Mouse (Mus musculus) neural tube, embryonic 11.5 days (tissue): ENCODE measurements around the gene Foxp1. TPM values are rescaled to one million over a fixed set of nuclear protein-coding genes. Genes with fewer than 3 reads are reported as not detected.

ENCODE experiments used
- ATAC-seq: fragments of 200-750 bp; cut with Nextera tagmentation; 2 replicates; pipeline ENCODE4 v1.8.0; 2017; ENCODE audit warnings: moderate number of reproducible peaks, mild to moderate bottlenecking, moderate TSS enrichment, moderate library complexity; ENCODE audit not compliant: insufficient read depth, low FRiP score, low TSS enrichment
- DNase-seq: peaks from one replicate; pipeline ENCODE4 v3.0.0-alpha.2; 2015; ENCODE audit warnings: low spot score
- H3K27ac ChIP-seq: fragments of 300-500 bp; sonication (generic); 2 replicates; pipeline ENCODE4 v1.5.1; 2014; ENCODE audit warnings: low read depth, mild to moderate bottlenecking, low read length
- H3K27me3 ChIP-seq: fragments of 300-500 bp; sonication (generic); 2 replicates; pipeline ENCODE4 v1.6.1; 2014; ENCODE audit warnings: mild to moderate bottlenecking, low read length, mixed read lengths; ENCODE audit not compliant: control insufficient read depth, insufficient read depth
- H3K36me3 ChIP-seq: fragments of 300-500 bp; sonication (generic); 2 replicates; pipeline ENCODE4 v1.6.1; 2014; ENCODE audit warnings: mild to moderate bottlenecking, low read length, moderate library complexity, mixed read lengths; ENCODE audit not compliant: control insufficient read depth, insufficient read depth
- H3K4me1 ChIP-seq: fragments of 300-500 bp; sonication (generic); 2 replicates; pipeline ENCODE4 v1.6.1; 2014; ENCODE audit warnings: low read length, mixed read lengths; ENCODE audit not compliant: control insufficient read depth, insufficient read depth
- H3K4me2 ChIP-seq: fragments of 300-500 bp; sonication (generic); 2 replicates; pipeline ENCODE4 v1.6.1; 2014; ENCODE audit warnings: low read depth, mild to moderate bottlenecking, moderate library complexity
- H3K4me3 ChIP-seq: fragments of 300-500 bp; sonication (generic); 2 replicates; pipeline ENCODE4 v1.5.1; 2014; ENCODE audit warnings: low read depth, low read length
- H3K9ac ChIP-seq: fragments of 300-500 bp; sonication (generic); 2 replicates; pipeline ENCODE4 v1.6.1; 2014; ENCODE audit warnings: mild to moderate bottlenecking, low read length
- H3K9me3 ChIP-seq: fragments of 300-500 bp; sonication (generic); 2 replicates; pipeline ENCODE4 v1.6.1; 2016; ENCODE audit warnings: low read length; ENCODE audit not compliant: control insufficient read depth
- WGBS: fragments of 180-500 bp; shearing (Covaris S2); extraction: QIAGEN DNeasy Blood & Tissue Kit; methylation state at CpG from one replicate; pipeline ENCODE4 v1.1.7; 2014; 5-methylcytosine and 5-hydroxymethylcytosine counted together
- polyA plus RNA-seq: library from polyadenylated mRNA; unstranded; fragments of >200 nt; fragmentation: Nextera tagmentation; extraction: Ambion mirVana; gene quantifications from 2 replicates; pipeline ENCODE4 v1.2.1, GENCODE M21; 2014

Gene Foxp1
- polyA plus RNA-seq, 1 experiment from 2014 or later, result 116 TPM

DNA sequence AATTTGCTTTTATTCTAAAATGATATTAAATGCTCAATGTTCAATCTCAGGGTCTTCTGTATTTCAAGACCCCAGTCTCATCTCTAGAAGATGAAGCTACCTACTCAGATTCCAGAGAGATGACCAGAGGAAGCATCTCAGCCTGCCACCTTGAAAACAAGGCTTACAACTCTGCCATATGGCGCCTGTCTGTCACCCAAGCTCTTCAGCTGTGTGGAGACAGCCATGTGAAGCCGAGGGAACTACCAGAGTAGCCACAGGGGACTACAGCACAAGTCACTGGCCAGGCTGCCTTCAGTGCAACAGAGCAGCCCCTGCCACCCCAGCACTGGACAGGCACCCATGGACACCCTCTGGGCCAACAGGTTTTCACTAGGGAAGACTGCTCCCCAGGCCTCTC lies 145.4 kb downstream of the Foxp1 start:
- ATAC-seq (no peak), DNase-seq (no peak)
- Histone ChIP-seq H3K9ac (no peak overlapping the region), H3K27me3 (no peaks in the 10 kb centered on the region), H3K27ac (no peak overlapping the region), H3K36me3 (no peaks in the 10 kb centered on the region), H3K4me3 (no peak overlapping the region), H3K4me1 (peaks cover 3% of the 10 kb centered on the region; the same call in 1 of the 2 replicates), H3K9me3 (no peaks in the 10 kb centered on the region), H3K4me2 (no peak overlapping the region)
- WGBS, result 52% methylated on average over 2 of the region's 2 CpGs

DNA sequence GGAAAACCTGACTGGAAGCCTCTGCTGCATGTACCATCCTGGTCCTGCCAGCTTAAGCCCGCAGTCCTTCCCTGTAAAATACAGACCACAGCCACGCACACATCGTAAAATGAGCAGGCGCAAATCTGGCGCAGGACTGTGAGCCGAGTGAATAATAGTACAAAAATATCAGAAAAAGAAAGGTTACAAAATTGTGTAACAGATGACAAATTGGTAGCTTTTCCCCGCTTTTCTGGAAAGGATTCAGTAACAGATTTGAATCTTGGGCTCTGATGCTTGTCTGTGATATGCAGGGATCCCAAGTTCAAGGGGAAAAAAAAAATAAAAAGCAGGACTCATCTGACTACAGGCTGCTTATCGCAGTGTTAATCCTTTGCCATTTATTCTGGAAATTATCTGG lies 145.8 kb downstream of the Foxp1 start:
- no peaks in the 10 kb centered on the region for H3K9me3 ChIP-seq
- no peak for ATAC-seq
- H3K36me3 ChIP-seq, result no peaks in the 10 kb centered on the region
- no peaks in the 10 kb centered on the region for H3K27me3 ChIP-seq
- no peak overlapping the region for H3K4me2 ChIP-seq
- H3K9ac ChIP-seq, result no peak overlapping the region
- 80% methylated on average over 8 of the region's 8 CpGs for WGBS
- peaks cover 3% of the 10 kb centered on the region; the same call in 1 of the 2 replicates for H3K4me1 ChIP-seq
- DNase-seq, result no peak
- H3K27ac ChIP-seq, result no peak overlapping the region
- no peak overlapping the region for H3K4me3 ChIP-seq

DNA sequence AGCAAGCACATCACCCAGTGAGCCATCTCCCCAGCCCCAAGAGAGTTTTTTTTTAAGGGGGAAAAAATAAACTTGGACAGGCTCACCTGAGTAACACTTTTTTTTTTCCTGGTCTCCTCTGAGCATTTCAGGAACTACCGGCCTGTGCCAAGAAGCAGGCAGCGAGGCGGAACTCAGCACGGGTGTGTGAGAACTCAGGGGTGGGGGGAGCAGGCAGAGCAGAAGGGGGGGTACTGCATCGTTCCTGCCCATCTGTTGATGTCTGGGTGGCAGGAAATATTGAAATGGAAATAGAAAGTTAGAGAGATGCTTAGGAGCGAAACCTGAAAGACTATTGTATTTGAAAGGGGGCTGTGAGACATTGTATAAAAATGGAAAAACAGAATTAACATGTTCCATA lies 146.7 kb downstream of the Foxp1 start:
- no peak overlapping the region for H3K4me3 ChIP-seq
- ATAC-seq (no peak), DNase-seq (no peak)
- H3K36me3 ChIP-seq, result no peaks in the 10 kb centered on the region
- H3K27me3 ChIP-seq, result no peaks in the 10 kb centered on the region
- H3K9ac ChIP-seq, result no peak overlapping the region
- 69% methylated on average over 6 of the region's 6 CpGs for WGBS
- H3K9me3 ChIP-seq, result no peaks in the 10 kb centered on the region
- no peak overlapping the region for H3K27ac ChIP-seq
- H3K4me1 ChIP-seq, result peaks cover 3% of the 10 kb centered on the region; the same call in 1 of the 2 replicates
- H3K4me2 ChIP-seq, result no peak overlapping the region

DNA sequence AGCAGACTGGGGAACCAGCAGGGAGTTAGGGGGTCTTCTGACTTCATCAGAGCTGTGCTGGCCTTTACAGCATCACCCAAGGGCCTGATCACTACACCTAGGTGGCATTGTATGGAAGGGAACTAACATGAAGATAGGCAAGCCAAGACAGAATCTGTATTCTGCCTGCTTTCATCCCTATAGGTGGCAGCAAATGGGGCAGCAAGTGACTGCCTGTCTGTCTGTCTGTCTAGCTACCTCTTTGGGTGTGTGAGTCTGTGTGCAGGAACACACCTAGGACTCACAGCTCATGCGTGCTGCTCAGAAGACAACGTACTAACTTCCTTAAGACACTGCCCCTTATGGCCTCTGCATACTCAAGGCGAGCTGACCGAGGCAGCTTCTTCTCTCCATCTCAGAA lies 147.1 kb downstream of the Foxp1 start:
- no peaks in the 10 kb centered on the region for H3K9me3 ChIP-seq
- no peak overlapping the region for H3K4me2 ChIP-seq
- no peak for DNase-seq
- 75% methylated on average over 4 of the region's 4 CpGs for WGBS
- no peak overlapping the region for H3K4me3 ChIP-seq
- no peaks in the 10 kb centered on the region for H3K27me3 ChIP-seq
- ATAC-seq, result no peak
- no peaks in the 10 kb centered on the region for H3K36me3 ChIP-seq
- no peak overlapping the region for H3K27ac ChIP-seq
- H3K4me1 ChIP-seq, result peaks cover 3% of the 10 kb centered on the region; the same call in 1 of the 2 replicates
- no peak overlapping the region for H3K9ac ChIP-seq

DNA sequence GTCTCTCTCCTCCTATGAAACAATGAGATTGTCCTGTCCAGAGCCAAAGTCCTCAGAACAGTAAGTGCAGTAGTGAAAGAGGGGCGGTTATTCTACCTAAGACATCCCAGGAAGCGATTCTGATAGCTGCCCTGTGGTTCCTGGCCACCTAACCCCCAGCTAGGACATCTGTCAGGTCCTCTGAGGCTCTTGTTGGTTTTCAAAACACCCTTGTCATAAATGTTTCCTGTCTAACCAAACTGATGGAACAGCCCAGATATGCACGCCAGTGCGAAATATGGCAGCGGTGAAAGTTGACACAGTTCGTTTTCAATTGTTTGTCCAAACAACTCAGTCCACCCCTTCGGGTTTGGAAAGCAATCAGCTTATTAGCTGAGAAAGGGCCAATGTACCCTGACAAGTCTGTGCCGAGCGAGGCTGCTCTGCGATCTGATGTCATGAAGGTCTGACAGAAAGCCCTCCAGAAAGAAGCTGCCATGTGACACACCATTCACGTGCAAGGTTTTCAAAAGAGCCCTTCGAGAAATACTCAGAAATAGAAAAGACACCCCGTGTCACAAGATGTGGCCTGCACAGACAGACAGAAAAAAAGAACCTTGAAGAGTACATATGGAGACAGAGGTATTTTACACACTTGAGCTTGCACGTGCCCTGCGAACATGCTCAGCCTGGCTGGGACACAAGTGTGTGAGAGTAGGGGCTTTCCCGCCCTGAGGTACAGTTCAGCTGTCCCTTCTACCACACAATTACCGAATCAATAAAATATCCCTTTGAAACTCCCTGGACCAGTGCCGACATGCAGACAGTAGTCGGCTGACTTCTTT lies 147.9 kb downstream of the Foxp1 start:
- Histone ChIP-seq H3K9ac (no peak overlapping the region), H3K9me3 (no peaks in the 10 kb centered on the region), H3K36me3 (no peaks in the 10 kb centered on the region), H3K27me3 (no peaks in the 10 kb centered on the region), H3K4me1 (peaks cover 3% of the 10 kb centered on the region; the same call in 1 of the 2 replicates), H3K4me2 (no peak overlapping the region), H3K27ac (no peak overlapping the region), H3K4me3 (no peak overlapping the region)
- WGBS, result 75% methylated on average over 19 of the region's 19 CpGs
- DNase-seq (no peak), ATAC-seq (no peak)

DNA sequence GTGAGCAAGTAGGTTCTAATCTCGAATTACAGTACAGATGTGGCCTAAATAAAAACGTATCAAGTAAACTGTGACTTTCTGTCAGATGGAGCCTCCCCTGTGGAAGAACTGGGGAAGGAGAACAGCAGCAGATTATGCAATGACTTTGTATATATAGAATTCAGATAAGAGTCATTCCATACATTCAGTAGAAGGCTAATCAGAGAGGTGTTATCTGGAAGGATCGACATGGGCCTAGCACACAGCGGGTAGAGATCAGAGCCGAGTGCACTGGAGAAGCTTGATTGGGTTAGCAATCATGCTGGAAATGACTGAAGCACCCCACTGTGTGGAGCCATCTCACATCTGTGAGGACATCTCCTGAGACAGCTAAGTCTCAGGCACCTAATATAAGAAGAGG lies 150.1 kb downstream of the Foxp1 start:
- Histone ChIP-seq H3K27ac (no peak overlapping the region), H3K4me3 (no peak overlapping the region), H3K36me3 (no peaks in the 10 kb centered on the region), H3K4me2 (no peak overlapping the region), H3K4me1 (peaks cover 3% of the 10 kb centered on the region; the same call in 1 of the 2 replicates), H3K27me3 (no peaks in the 10 kb centered on the region), H3K9me3 (no peaks in the 10 kb centered on the region), H3K9ac (no peak overlapping the region)
- 82% methylated on average over 5 of the region's 5 CpGs for WGBS
- ATAC-seq (no peak), DNase-seq (no peak)

DNA sequence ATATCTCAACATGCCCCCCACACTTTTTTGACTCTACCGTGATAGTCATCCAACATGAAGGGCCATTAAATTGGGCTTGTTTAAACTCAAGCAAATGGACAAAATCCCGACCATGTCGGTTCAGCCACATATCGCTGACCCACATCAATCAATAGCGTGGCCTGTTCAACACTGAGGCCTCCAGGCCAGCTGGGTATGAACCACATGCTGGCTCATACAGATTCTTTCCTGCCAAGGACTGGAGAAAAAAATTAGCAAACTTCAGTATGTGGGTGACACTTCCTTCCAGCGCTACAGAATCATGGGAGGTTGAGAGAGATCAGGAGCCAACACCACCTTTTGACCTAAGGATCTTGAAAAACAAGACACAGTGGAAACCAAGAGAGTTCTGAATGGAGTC lies 150.5 kb downstream of the Foxp1 start:
- Histone ChIP-seq H3K4me1 (peaks cover 3% of the 10 kb centered on the region; the same call in 1 of the 2 replicates), H3K4me2 (no peak overlapping the region), H3K9ac (no peak overlapping the region), H3K4me3 (no peak overlapping the region), H3K9me3 (no peaks in the 10 kb centered on the region), H3K27me3 (no peaks in the 10 kb centered on the region), H3K27ac (no peak overlapping the region), H3K36me3 (no peaks in the 10 kb centered on the region)
- ATAC-seq (no peak), DNase-seq (no peak)
- 73% methylated on average over 6 of the region's 6 CpGs for whole genome bisulfite sequencing

DNA sequence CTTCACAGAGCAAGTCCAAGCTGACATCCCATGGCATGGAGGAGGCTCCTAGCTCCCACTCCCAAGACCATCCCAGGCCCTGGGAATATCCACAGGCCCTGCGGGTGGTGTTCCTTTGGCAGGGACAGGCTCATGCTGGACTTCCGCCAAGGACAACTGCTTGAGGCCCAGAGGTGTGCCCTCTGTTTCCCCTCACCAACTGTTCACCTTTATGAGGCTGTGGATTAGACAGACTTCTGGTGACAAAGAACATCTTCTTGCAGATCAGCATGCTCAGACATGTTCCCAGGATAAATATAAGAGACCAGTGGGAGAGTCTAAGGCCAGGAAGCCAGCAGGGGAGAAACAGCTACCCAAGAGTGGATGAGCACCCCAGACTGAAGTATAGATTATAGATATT lies 152.6 kb downstream of the Foxp1 start:
- no peak overlapping the region for H3K4me2 ChIP-seq
- H3K9me3 ChIP-seq, result no peaks in the 10 kb centered on the region
- no peak overlapping the region for H3K4me3 ChIP-seq
- H3K36me3 ChIP-seq, result no peaks in the 10 kb centered on the region
- H3K4me1 ChIP-seq, result peaks cover 2% of the 10 kb centered on the region; the same call in 1 of the 2 replicates
- ATAC-seq, result no peak
- no peak overlapping the region for H3K9ac ChIP-seq
- H3K27ac ChIP-seq, result no peak overlapping the region
- WGBS, result 88% methylated on average over 2 of the region's 2 CpGs
- no peak for DNase-seq
- no peaks in the 10 kb centered on the region for H3K27me3 ChIP-seq

DNA sequence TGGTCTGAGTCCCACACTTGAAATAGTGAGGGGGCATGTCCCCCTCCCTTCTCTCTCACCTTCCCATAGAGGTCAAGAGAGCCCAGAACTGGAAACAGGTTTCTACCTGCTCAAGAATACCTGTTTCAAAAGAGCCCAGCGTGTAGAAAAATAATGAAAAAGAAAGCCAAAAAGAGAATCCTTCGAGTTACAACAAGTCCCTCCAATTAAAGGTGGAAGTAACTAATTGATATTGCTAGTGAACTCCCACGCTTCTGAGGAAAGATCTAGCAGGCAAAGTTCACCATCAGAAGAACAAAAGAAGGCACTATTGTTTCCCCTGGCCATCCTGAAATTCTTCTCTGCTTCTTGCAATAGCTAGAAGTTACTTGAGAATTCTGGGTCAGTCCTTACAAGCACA lies 153.4 kb downstream of the Foxp1 start:
- Histone ChIP-seq H3K27ac (no peak overlapping the region), H3K27me3 (no peaks in the 10 kb centered on the region), H3K9me3 (no peaks in the 10 kb centered on the region), H3K4me3 (no peak overlapping the region), H3K4me1 (no peaks in the 10 kb centered on the region), H3K4me2 (no peak overlapping the region), H3K36me3 (no peaks in the 10 kb centered on the region), H3K9ac (no peak overlapping the region)
- 80% methylated on average over 3 of the region's 3 CpGs for WGBS
- no peak for DNase-seq
- no peak for ATAC-seq
